Mouse (Mus musculus) heart, adult 2 months (tissue): ENCODE measurements around the gene Krt83.

ENCODE experiments used
- CTCF ChIP-seq: fragments of 200-600 bp; IDR thresholded peaks from 2 replicates; pipeline ENCODE4 v1.8.1; 2022; ENCODE audit warnings: antibody characterized with exemption, mild to moderate bottlenecking, moderate library complexity
- EP300 ChIP-seq: fragments of 200-500 bp; IDR thresholded peaks from 2 replicates; pipeline ENCODE4 v1.6.1; 2011; ENCODE audit warnings: low read depth, low read length, control low read depth; ENCODE audit not compliant: insufficient read depth
- POLR2A ChIP-seq: fragments of 200-500 bp; IDR thresholded peaks from 2 replicates; pipeline ENCODE4 v1.6.1; 2011; ENCODE audit warnings: mild to moderate bottlenecking, low read depth, low read length, control low read depth; ENCODE audit not compliant: insufficient read depth

DNA sequence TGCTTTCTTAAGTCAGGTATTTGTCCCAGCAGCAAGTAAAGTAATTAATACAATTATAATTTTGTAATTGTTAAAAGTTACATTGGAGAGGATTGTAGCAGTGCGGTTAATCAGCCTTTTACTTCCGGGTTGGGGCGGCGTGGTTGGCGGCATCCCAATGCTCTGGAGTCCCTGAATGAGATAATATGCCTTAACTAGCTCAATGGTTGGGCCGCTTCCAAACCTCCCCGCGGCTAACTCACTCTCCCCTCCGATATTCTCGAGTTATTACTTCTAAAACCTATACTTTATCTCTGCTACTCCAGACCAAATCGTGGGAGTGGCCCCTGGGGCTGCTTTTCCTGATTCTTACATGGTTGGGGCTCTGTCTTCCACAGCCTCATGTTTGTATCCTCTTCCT is 44.7 kb downstream of the Krt83 start:
- TF ChIP-seq CTCF = no peak
- no peak for TF ChIP-seq POLR2A
- no peak for TF ChIP-seq EP300
